Mouse (Mus musculus) C2C12 (cell line): ENCODE data around the gene Gm30083. TPM values are rescaled to one million over a fixed set of nuclear protein-coding genes. Genes with fewer than 3 reads are reported as not detected.

Experiments
- H3K27me3 ChIP-seq: one replicate; pipeline ENCODE4 v1.6.1; 2011; ENCODE audit not compliant: control insufficient read depth, insufficient read depth, insufficient read length
- H3K36me3 ChIP-seq: one replicate; pipeline ENCODE4 v1.6.1; 2011; ENCODE audit not compliant: control insufficient read depth, insufficient read depth
- H3K4me3 ChIP-seq: one replicate; pipeline ENCODE4 v1.5.1; 2011; ENCODE audit warnings: mild to moderate bottlenecking, control low read depth; ENCODE audit not compliant: poor library complexity, insufficient read depth, severe bottlenecking
- H3K79me2 ChIP-seq: one replicate; pipeline ENCODE4 v1.6.1; 2011; ENCODE audit not compliant: control insufficient read depth, insufficient read depth
- H3K79me3 ChIP-seq: one replicate; pipeline ENCODE4 v1.6.1; 2011; ENCODE audit warnings: low read depth, control low read depth
- H3ac ChIP-seq: one replicate; pipeline ENCODE3; 2011; ENCODE audit warnings: low read depth; ENCODE audit not compliant: control insufficient read depth, insufficient read length
- CEBPB ChIP-seq: IDR thresholded peaks from one replicate; pipeline ENCODE4 v1.6.1; 2011; ENCODE audit warnings: low read depth, mild to moderate bottlenecking, control low read depth, moderate library complexity
- CTCF ChIP-seq: IDR thresholded peaks from one replicate; pipeline ENCODE4 v1.5.1; 2011; ENCODE audit not compliant: control insufficient read depth, insufficient read depth, insufficient read length
- FOSL1 ChIP-seq: IDR thresholded peaks from one replicate; pipeline ENCODE4 v1.8.0; 2011; ENCODE audit warnings: mild to moderate bottlenecking, low read length; ENCODE audit not compliant: poor library complexity, insufficient read depth, severe bottlenecking
- MAX ChIP-seq: IDR thresholded peaks from one replicate; pipeline ENCODE4 v1.6.1; 2011; ENCODE audit warnings: mild to moderate bottlenecking, control low read depth
- MYOD1 ChIP-seq: IDR thresholded peaks from one replicate; pipeline ENCODE4 v1.6.1; 2011; ENCODE audit warnings: low read depth; ENCODE audit not compliant: control insufficient read depth, insufficient read length
- MYOG ChIP-seq: IDR thresholded peaks from one replicate; pipeline ENCODE4 v1.6.1; 2011; ENCODE audit not compliant: control insufficient read depth, insufficient read length; ENCODE audit errors: extremely low read depth
- USF1 ChIP-seq: IDR thresholded peaks from one replicate; pipeline ENCODE4 v1.6.1; 2011; ENCODE audit warnings: low read depth, mild to moderate bottlenecking, control low read depth, moderate library complexity
- polyA plus RNA-seq: library from polyadenylated mRNA; unstranded; fragments of >200 nt; fragmentation: generic; extraction: Trizol; gene quantifications from one replicate; pipeline ENCODE4 v1.2.1, GENCODE M21; 2012; ENCODE audit warnings: missing spikeins

Gene Gm30083
- polyA plus RNA-seq, 1 experiment: not detected

DNA sequence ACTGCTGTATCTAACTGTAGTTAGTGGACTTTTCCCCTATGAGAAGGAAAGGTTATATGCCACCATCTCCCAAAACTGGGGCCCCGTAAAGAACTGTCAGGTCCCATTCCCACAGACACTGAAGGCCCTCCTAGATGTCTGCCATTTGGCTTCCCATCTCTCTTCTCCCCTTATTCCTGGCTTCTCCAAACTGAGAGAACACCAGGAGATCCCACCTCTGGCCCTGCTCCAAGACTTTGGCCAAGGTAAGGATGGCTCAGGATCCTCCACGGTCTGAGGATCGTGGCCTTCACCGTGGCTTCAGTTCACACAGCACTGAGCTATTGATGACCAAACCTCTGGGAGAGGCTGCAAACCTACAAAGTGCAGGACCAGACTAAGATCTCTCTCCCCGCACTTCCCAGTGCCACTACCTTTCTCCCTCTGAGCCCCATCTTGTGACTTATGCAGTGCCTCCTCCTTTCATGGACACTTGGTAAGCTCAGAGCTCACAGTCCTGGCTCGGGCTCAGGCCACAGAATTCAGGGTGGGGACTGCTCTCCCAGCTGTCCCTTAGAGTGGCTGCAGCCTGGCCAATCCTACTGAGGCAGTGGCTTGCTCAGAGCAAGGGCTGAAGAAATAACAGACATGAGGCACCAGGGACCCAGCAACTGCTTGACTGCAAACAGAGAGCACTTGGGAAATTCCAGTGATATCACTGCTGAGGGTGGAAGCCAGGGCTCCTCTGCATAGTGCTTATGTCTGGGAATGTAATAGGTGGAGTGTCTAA is 21.3 kb downstream of the Gm30083 start:
- Histone ChIP-seq H3ac (no peak overlapping the region), H3K4me3 (no peak overlapping the region), H3K36me3 (no peaks in the 10 kb centered on the region), H3K27me3 (peaks cover 19% of the 10 kb centered on the region), H3K79me2 (no peaks in the 10 kb centered on the region), H3K79me3 (no peaks in the 10 kb centered on the region)
- no peak for TF ChIP-seq USF1
- no peak for TF ChIP-seq MAX
- TF ChIP-seq MYOD1: no peak
- TF ChIP-seq CEBPB: no peak
- no peak for TF ChIP-seq MYOG
- no peak for TF ChIP-seq FOSL1
- no peak for TF ChIP-seq CTCF

GRCm38 (mm10) chr14:33993051-33993450 is 21.9 kb downstream of the Gm30083 start:
- Histone ChIP-seq H3K27me3 (peaks cover 21% of the 10 kb centered on the region), H3K4me3 (no peak overlapping the region), H3K36me3 (no peaks in the 10 kb centered on the region), H3ac (no peak overlapping the region), H3K79me3 (no peaks in the 10 kb centered on the region), H3K79me2 (no peaks in the 10 kb centered on the region)
- TF ChIP-seq MYOG: no peak
- no peak for TF ChIP-seq CTCF
- no peak for TF ChIP-seq MAX
- no peak for TF ChIP-seq FOSL1

- no peak for TF ChIP-seq CTCF
- no peak overlapping the region for H3ac ChIP-seq
- H3K4me3 ChIP-seq: no peak overlapping the region
- H3K79me3 ChIP-seq: no peaks in the 10 kb centered on the region
- H3K27me3 ChIP-seq: peaks cover 21% of the 10 kb centered on the region
- H3K36me3 ChIP-seq: no peaks in the 10 kb centered on the region
- H3K79me2 ChIP-seq: no peaks in the 10 kb centered on the region
Observed at GRCm38 (mm10) chr14:33991971-33992370, 23.0 kb downstream of the Gm30083 start.

- no peaks in the 10 kb centered on the region for H3K36me3 ChIP-seq
- H3ac ChIP-seq: no peak overlapping the region
- H3K79me2 ChIP-seq: no peaks in the 10 kb centered on the region
- H3K79me3 ChIP-seq: no peaks in the 10 kb centered on the region
- peaks cover 21% of the 10 kb centered on the region for H3K27me3 ChIP-seq
- no peak for TF ChIP-seq FOSL1
- no peak for TF ChIP-seq MYOD1
- no peak overlapping the region for H3K4me3 ChIP-seq
Observed at GRCm38 (mm10) chr14:33989201-33989600, 25.8 kb downstream of the Gm30083 start.

DNA sequence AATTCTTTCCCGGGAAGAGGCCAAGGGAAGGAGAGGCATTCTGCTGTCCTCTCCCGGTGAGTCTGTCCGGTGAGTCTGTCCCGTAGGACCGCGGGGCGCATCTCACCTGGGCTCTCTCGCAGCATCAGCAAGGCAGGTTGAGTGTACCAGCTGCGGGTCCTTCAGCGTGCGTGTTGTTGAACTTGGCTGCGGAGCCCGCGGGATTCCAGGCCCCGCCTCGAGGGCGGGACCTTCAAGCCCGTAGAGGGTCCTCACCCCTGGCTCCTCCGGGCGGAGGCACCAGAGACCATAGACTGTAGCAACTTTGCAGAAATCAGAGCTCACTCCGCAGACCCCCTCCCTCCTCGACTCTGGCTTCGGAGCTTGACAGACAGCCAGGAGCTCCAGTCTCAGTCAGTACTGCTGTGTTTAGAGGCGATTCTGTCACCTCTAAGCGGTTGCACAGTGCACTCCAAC is 36.4 kb downstream of the Gm30083 start, which contains the start of gene Zfp488:
TSS of gene Zfp488 (minus strand) at position 161 of the 456 bp plus-strand sequence.
- Histone ChIP-seq H3K4me3 (no peak within 1 kb of the TSS), H3ac (no peak within 1 kb of the TSS), H3K27me3 (peaks cover 24% of the 10 kb centered on the region), H3K79me2 (no peaks in the 10 kb centered on the region), H3K79me3 (no peaks in the 10 kb centered on the region), H3K36me3 (no peaks in the 10 kb centered on the region)
- no peak for TF ChIP-seq FOSL1
- no peak for TF ChIP-seq CEBPB
- no peak for TF ChIP-seq USF1
- TF ChIP-seq MYOG: no peak
- no peak for TF ChIP-seq CTCF
- no peak for TF ChIP-seq MAX
- no peak for TF ChIP-seq MYOD1

DNA sequence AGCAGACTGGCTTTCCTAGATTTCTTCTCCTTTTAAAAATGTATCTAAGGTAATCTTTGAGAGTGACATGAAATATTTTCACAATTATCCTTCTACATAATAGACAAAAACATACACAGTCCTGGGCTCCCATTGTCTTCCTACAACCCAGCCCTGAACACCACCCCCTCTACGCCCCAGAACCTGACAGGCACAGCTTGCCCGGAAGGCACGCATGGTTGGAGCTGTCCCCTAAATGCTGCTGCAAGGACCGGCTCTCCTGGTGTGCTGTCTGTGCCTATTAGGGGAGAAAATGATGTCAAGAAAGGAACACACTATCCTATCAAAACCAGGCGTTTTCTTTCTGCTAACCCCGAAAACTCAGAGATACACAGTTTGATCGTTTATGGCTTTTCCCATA is 37.2 kb downstream of the Gm30083 start:
- H3K79me2 ChIP-seq: no peaks in the 10 kb centered on the region
- H3ac ChIP-seq: no peak overlapping the region
- H3K36me3 ChIP-seq: no peaks in the 10 kb centered on the region
- peaks cover 24% of the 10 kb centered on the region for H3K27me3 ChIP-seq
- H3K4me3 ChIP-seq: no peak overlapping the region
- H3K79me3 ChIP-seq: no peaks in the 10 kb centered on the region
- TF ChIP-seq USF1: no peak
- no peak for TF ChIP-seq FOSL1
- TF ChIP-seq MYOD1: no peak
- no peak for TF ChIP-seq MAX
- no peak for TF ChIP-seq CEBPB
- TF ChIP-seq CTCF: no peak
- no peak for TF ChIP-seq MYOG
